Mouse (Mus musculus) CH12.LX (cell line): ENCODE data around the gene Wbp1l. TPM values are rescaled to one million over a fixed set of nuclear protein-coding genes. Genes with fewer than 3 reads are reported as not detected.

Experiments
- DNase-seq: peaks from one replicate; pipeline ENCODE4 v3.0.0-alpha.2; 2013; ENCODE audit errors: extremely low read depth
- H3K27ac ChIP-seq: 2 replicates; pipeline ENCODE4 v1.5.1; 2012; ENCODE audit warnings: low read depth, mild to moderate bottlenecking, control low read depth, moderate library complexity; ENCODE audit not compliant: insufficient read depth
- H3K27me3 ChIP-seq: replicated peaks from 2 replicates; pipeline ENCODE3; 2012; ENCODE audit warnings: inconsistent platforms
- H3K36me3 ChIP-seq, 2 experiments: replicated peaks in 1 of 2; 2 replicates each; pipeline versions ENCODE3 to v1.6.1; 2012; ENCODE audit warnings: inconsistent platforms in 1 of 2, low read length in 1 of 2, mild to moderate bottlenecking in 1 of 2, mixed read lengths in 1 of 2, moderate library complexity in 1 of 2; ENCODE audit not compliant: control insufficient read depth in 1 of 2, insufficient read depth in 1 of 2
- H3K4me1 ChIP-seq, 2 experiments: 2 replicates each; pipeline ENCODE4 v1.6.1; 2012; ENCODE audit warnings: inconsistent platforms in 1 of 2, moderate library complexity in 1 of 2; ENCODE audit not compliant: insufficient read depth in 2 of 2, control insufficient read depth in 1 of 2
- H3K4me2 ChIP-seq: 2 replicates; pipeline ENCODE4 v1.6.1; 2012; ENCODE audit warnings: low read depth, mild to moderate bottlenecking, control low read depth; ENCODE audit not compliant: poor library complexity, insufficient read depth, severe bottlenecking
- H3K4me3 ChIP-seq, 3 experiments: fragments of 150-350 bp in 1 of 3; sonication (generic) in 1 of 3; replicated peaks in 1 of 3; 2 replicates each; pipeline versions ENCODE3 to v1.5.1; 2011 to 2012; ENCODE audit warnings: low read depth in 2 of 3, low read length in 2 of 3, mild to moderate bottlenecking in 2 of 3, moderate library complexity in 2 of 3, control low read depth in 1 of 3, improper control_type of control experiment in 1 of 3, inconsistent platforms in 1 of 3, mixed read lengths in 1 of 3; ENCODE audit not compliant: poor library complexity in 1 of 3
- H3K79me2 ChIP-seq: replicated peaks from 2 replicates; pipeline ENCODE4 v1.6.1; 2012; ENCODE audit warnings: mild to moderate bottlenecking, moderate library complexity; ENCODE audit not compliant: control insufficient read depth, poor library complexity, insufficient read depth, severe bottlenecking; ENCODE audit errors: extremely low read depth
- H3K9ac ChIP-seq: 2 replicates; pipeline ENCODE4 v1.6.1; 2012; ENCODE audit warnings: low read depth, mild to moderate bottlenecking, control low read depth, moderate library complexity; ENCODE audit not compliant: insufficient read depth
- H3K9me3 ChIP-seq: replicated peaks from 2 replicates; pipeline ENCODE3; 2012; ENCODE audit warnings: low read length, inconsistent platforms, mixed read lengths
- ELF1 ChIP-seq: IDR thresholded peaks from 2 replicates; pipeline ENCODE4 v1.6.1; 2014; ENCODE audit warnings: low read depth, mild to moderate bottlenecking, inconsistent platforms, low read length, improper control_type of control experiment
- HCFC1 ChIP-seq: IDR thresholded peaks from 2 replicates; pipeline ENCODE4 v1.6.1; 2012; ENCODE audit warnings: low read depth, mild to moderate bottlenecking, inconsistent platforms, low read length, improper control_type of control experiment
- KAT2A ChIP-seq: IDR thresholded peaks from 2 replicates; pipeline ENCODE4 v1.6.1; 2012; ENCODE audit warnings: low read length, improper control_type of control experiment, inconsistent platforms; ENCODE audit not compliant: insufficient replicate concordance
- MXI1 ChIP-seq: IDR thresholded peaks from 2 replicates; pipeline ENCODE4 v1.6.1; 2011; ENCODE audit warnings: mild to moderate bottlenecking, low read depth, low read length, improper control_type of control experiment
- NELFE ChIP-seq: IDR thresholded peaks from 2 replicates; pipeline ENCODE4 v1.6.1; 2011; ENCODE audit warnings: low read depth, low read length, improper control_type of control experiment
- NRF1 ChIP-seq: IDR thresholded peaks from 2 replicates; pipeline ENCODE4 v1.6.1; 2014; ENCODE audit warnings: low read depth, mild to moderate bottlenecking, inconsistent platforms, low read length, improper control_type of control experiment, moderate library complexity
- PAX5 ChIP-seq: IDR thresholded peaks from 2 replicates; pipeline ENCODE4 v1.6.1; 2012; ENCODE audit warnings: low read length, inconsistent platforms, mixed read lengths
- UBTF ChIP-seq: IDR thresholded peaks from 2 replicates; pipeline ENCODE4 v1.6.1; 2012; ENCODE audit warnings: low read depth, mild to moderate bottlenecking, inconsistent platforms, low read length, improper control_type of control experiment, moderate library complexity
- USF1 ChIP-seq: IDR thresholded peaks from 2 replicates; pipeline ENCODE4 v1.6.1; 2014; ENCODE audit warnings: low read depth, mild to moderate bottlenecking, inconsistent platforms, low read length, improper control_type of control experiment
- ZNF384 ChIP-seq: IDR thresholded peaks from 2 replicates; pipeline ENCODE4 v1.6.1; 2012; ENCODE audit warnings: low read depth, low read length, improper control_type of control experiment, inconsistent platforms
- dilution Hi-C: fragments of 300-500 bp; cut with MboI; formaldehyde crosslinking; loops from 2 replicates; pipeline ENCODE4 v1.14.3; 2020; ENCODE audit warnings: low sequenced_read_pairs; ENCODE audit not compliant: extremely low pct_unique_long_range_greater_than_20kb, extremely low pct_ligation_motif_present
- in situ Hi-C: fragments of 300-500 bp; cut with MboI; formaldehyde crosslinking; loops from 3 replicates; pipeline ENCODE4 v1.14.3; 2019; ENCODE audit warnings: low sequenced_read_pairs, low pct_ligation_motif_present, low pct_unique_long_range_greater_than_20kb, mixed read lengths
- polyA plus RNA-seq: library from polyadenylated mRNA; unstranded; fragments of >175 nt; gene quantifications from 2 replicates; pipeline ENCODE4 v1.2.1, GENCODE M21; 2012; ENCODE audit warnings: low read depth; ENCODE audit not compliant: insufficient read length
- total RNA-seq, 2 experiments: library from RNA; depleted of rRNA; stranded (reverse); fragments of 300-350 nt in 1 of 2; fragments of >200 nt in 1 of 2; gene quantifications; 2 replicates each; pipeline ENCODE4 v1.2.3; 2012 to 2014

Wbp1l gene
- total and polyA plus RNA-seq, 3 experiments = 11.6 to 23.5 (median 17.4) TPM

DNA sequence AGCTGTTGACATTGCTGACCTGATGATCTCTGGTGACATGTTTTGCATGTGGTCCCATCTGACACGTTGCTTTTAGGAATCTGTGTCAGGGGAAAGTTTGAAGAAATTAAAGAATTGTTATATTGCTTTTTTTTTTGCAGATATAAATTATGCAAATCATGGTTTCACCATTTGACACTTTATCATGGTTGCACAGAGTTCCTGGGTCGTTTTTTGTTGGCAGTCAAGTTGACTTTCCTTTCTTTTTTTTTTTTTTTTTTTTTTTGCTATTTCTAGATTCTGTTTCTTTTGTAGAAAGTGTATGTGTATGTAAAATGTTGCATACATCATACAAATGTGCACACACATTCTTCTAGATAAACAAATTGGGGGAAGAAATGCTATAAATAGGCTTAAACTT, 92.2 kb downstream of the Wbp1l start:
- H3K9ac ChIP-seq = peak overlapping the region; percentile 77
- peak overlapping the region; percentile 94 for H3K4me2 ChIP-seq
- H3K9me3 ChIP-seq = peaks cover 4% of the 10 kb centered on the region
- H3K79me2 ChIP-seq = no peaks in the 10 kb centered on the region
- peaks cover 2 to 27% of the 10 kb centered on the region in 2 experiments; a peak in 2 of 4 replicates for H3K4me1 ChIP-seq
- TF ChIP-seq UBTF (no peak), ZNF384 (peak; percentile 53; the same call in 1 of the 2 replicates)
- in situ Hi-C loops (no loop called here), dilution Hi-C loops (no loop called here)
- no peak overlapping the region for H3K27ac ChIP-seq
- H3K4me3 ChIP-seq = peak overlapping the region; percentile 65 to 73 (median 72)
- peaks cover 0 to 33% of the 10 kb centered on the region in 2 experiments for H3K36me3 ChIP-seq
- no peaks in the 10 kb centered on the region for H3K27me3 ChIP-seq
- no peak for DNase-seq

- H3K36me3 ChIP-seq = peaks cover 0 to 43% of the 10 kb centered on the region in 2 experiments
- TF ChIP-seq UBTF = no peak
- no peak for TF ChIP-seq NRF1
- TF ChIP-seq USF1 = no peak
- TF ChIP-seq NELFE = no peak
- TF ChIP-seq MXI1 = no peak
- TF ChIP-seq KAT2A = no peak
- TF ChIP-seq, all 38 proteins: peak for 0
- Histone ChIP-seq H3K27ac (no peak overlapping the region), H3K4me1 (peaks cover 7 to 36% of the 10 kb centered on the region in 2 experiments), H3K9ac (no peak overlapping the region), H3K27me3 (no peaks in the 10 kb centered on the region), H3K4me3 (no peak overlapping the region), H3K9me3 (peaks cover 8% of the 10 kb centered on the region), H3K4me2 (no peak overlapping the region), H3K79me2 (no peaks in the 10 kb centered on the region)
- DNase-seq = no peak
- in situ Hi-C loops = no loop called here
- dilution Hi-C loops = no loop called here
Observed at GRCm38 (mm10) chr19:46693146-46693545, 94.3 kb downstream of the Wbp1l start.

- no peak overlapping the region for H3K9ac ChIP-seq
- peaks cover 8% of the 10 kb centered on the region for H3K9me3 ChIP-seq
- no peak overlapping the region for H3K4me2 ChIP-seq
- H3K79me2 ChIP-seq = no peaks in the 10 kb centered on the region
- peaks cover 5 to 57% of the 10 kb centered on the region in 2 experiments for H3K36me3 ChIP-seq
- TF ChIP-seq ELF1 = no peak
- TF ChIP-seq ZNF384 = no peak
- no peak for TF ChIP-seq PAX5
- no peak for TF ChIP-seq HCFC1
- no peak for DNase-seq
- no peak overlapping the region for H3K4me3 ChIP-seq
- H3K27me3 ChIP-seq = no peaks in the 10 kb centered on the region
- in situ Hi-C loops (no loop called here), dilution Hi-C loops (no loop called here)
- peaks cover 19 to 40% of the 10 kb centered on the region in 2 experiments for H3K4me1 ChIP-seq
- H3K27ac ChIP-seq = no peak overlapping the region
Observed at GRCm38 (mm10) chr19:46696482-46696881, 97.6 kb downstream of the Wbp1l start.
